11 mouse cellular contexts compared by ENCODE assay signal in genomic region chr5:139141326-139141725, GRCm38 (mm10). TPM values are rescaled to one million over a fixed set of nuclear protein-coding genes. Genes with fewer than 3 reads are reported as not detected.
DNase-seq lines count a peak whose midpoint lies in the region; ATAC-seq and TF ChIP-seq lines count a peak whose summit lies in the region.
"Had no signal": no experiment of that assay in that cellular context is flagged by ENCODE, and none has a peak within 500 bp of the region (broad histone marks: within the 10 kb centered on the region; RNA-seq: fewer than 3 reads in every experiment).

No protein-coding gene starts in this region.

- DNase-seq in hindbrain, postnatal 0 days (ENCODE audit: low spot score), result peak; percentile 64
- peak; percentile 32 for DNase-seq in R1 (ENCODE audit: low read depth, low spot score)
- peak; percentile 75 to 81 for DNase-seq in cerebellum, postnatal 14 days
- DNase-seq in lung, embryonic 14.5 days, result peak; percentile 65
- DNase-seq in layer of hippocampus, adult 9-10 months (ENCODE audit: low spot score), result no peak
- DNase-seq: adrenal gland, postnatal 36 days had no signal

- H3K9me3 ChIP-seq in hindbrain, postnatal 0 days (ENCODE audit: low read length), result no peaks in the 10 kb centered on the region
- no peaks in the 10 kb centered on the region for H3K9me3 ChIP-seq in hindbrain, embryonic 16.5 days (ENCODE audit: control insufficient read depth, low read length)
- H3K9me3 ChIP-seq in lung, embryonic 14.5 days (ENCODE audit: low read depth, low read length), result no peaks in the 10 kb centered on the region
- H3K9me3 ChIP-seq in intestine, embryonic 16.5 days (ENCODE audit: control insufficient read depth, low read length), result no peaks in the 10 kb centered on the region
- H3K9me3 ChIP-seq: midbrain, embryonic 13.5 days had no signal

- no peak for ATAC-seq in hindbrain, postnatal 0 days
- ATAC-seq in hindbrain, embryonic 16.5 days, result no peak
- ATAC-seq in lung, embryonic 14.5 days (ENCODE audit: insufficient read depth), result no peak
- ATAC-seq in intestine, embryonic 16.5 days, result no peak
- ATAC-seq: midbrain, embryonic 13.5 days had no signal

- no peak for TF ChIP-seq CTCF in hindbrain, postnatal 0 days (IDR thresholded peaks at IDR 0.05; ENCODE audit: low read depth)
- TF ChIP-seq CTCF in lung, embryonic 14.5 days (IDR thresholded peaks at IDR 0.05; ENCODE audit: low read depth), result no peak

- no peaks in the 10 kb centered on the region for H3K36me3 ChIP-seq in hindbrain, postnatal 0 days (ENCODE audit: insufficient read depth, low read length)
- H3K36me3 ChIP-seq in hindbrain, embryonic 16.5 days (ENCODE audit: control insufficient read depth, insufficient read depth, low read length), result no peaks in the 10 kb centered on the region
- no peaks in the 10 kb centered on the region for H3K36me3 ChIP-seq in lung, embryonic 14.5 days (ENCODE audit: insufficient read depth)
- H3K36me3 ChIP-seq in intestine, embryonic 16.5 days (ENCODE audit: control insufficient read depth, insufficient read depth, low read length), result no peaks in the 10 kb centered on the region
- H3K36me3 ChIP-seq: G1E; midbrain, embryonic 13.5 days had no signal

- H3K9ac ChIP-seq in hindbrain, postnatal 0 days (replicated peaks; ENCODE audit: low read length), result no peak overlapping the region
- no peak overlapping the region for H3K9ac ChIP-seq in hindbrain, embryonic 16.5 days (ENCODE audit: low read depth, low read length)
- no peak overlapping the region for H3K9ac ChIP-seq in lung, embryonic 14.5 days
- H3K9ac ChIP-seq in intestine, embryonic 16.5 days (ENCODE audit: low read depth, low read length), result no peak overlapping the region
- H3K9ac ChIP-seq: midbrain, embryonic 13.5 days had no signal

- WGBS in hindbrain, postnatal 0 days, result 61% methylated on average over 5 of the region's 5 CpGs
- WGBS in hindbrain, embryonic 16.5 days, result 79% methylated on average over 5 of the region's 5 CpGs
- 43% methylated on average over 5 of the region's 5 CpGs for WGBS in lung, embryonic 14.5 days
- WGBS in intestine, embryonic 16.5 days, result 53% methylated on average over 5 of the region's 5 CpGs

- H3K27ac ChIP-seq in hindbrain, postnatal 0 days, result no peak overlapping the region
- no peak overlapping the region for H3K27ac ChIP-seq in hindbrain, embryonic 16.5 days (ENCODE audit: low read depth, low read length)
- peak overlapping the region; percentile 36; the same call in 1 of the 2 replicates for H3K27ac ChIP-seq in lung, embryonic 14.5 days (ENCODE audit: low read depth)
- no peak overlapping the region for H3K27ac ChIP-seq in intestine, embryonic 16.5 days (ENCODE audit: low read length)
- H3K27ac ChIP-seq: layer of hippocampus, adult 2 months; midbrain, embryonic 13.5 days had no signal

- peaks cover 4% of the 10 kb centered on the region; the same call in 1 of the 2 replicates for H3K4me1 ChIP-seq in hindbrain, postnatal 0 days (ENCODE audit: insufficient read depth, low read length)
- peaks cover 3% of the 10 kb centered on the region for H3K4me1 ChIP-seq in hindbrain, embryonic 16.5 days (ENCODE audit: control insufficient read depth, insufficient read depth, low read depth, low read length)
- peaks cover 8% of the 10 kb centered on the region; the same call in 1 of the 2 replicates for H3K4me1 ChIP-seq in lung, embryonic 14.5 days (ENCODE audit: insufficient read depth)
- H3K4me1 ChIP-seq in intestine, embryonic 16.5 days (ENCODE audit: control insufficient read depth, insufficient read depth, low read length), result peaks cover 12% of the 10 kb centered on the region
- H3K4me1 ChIP-seq: midbrain, embryonic 13.5 days had no signal

- H3K4me3 ChIP-seq in hindbrain, postnatal 0 days (ENCODE audit: low read length), result no peak overlapping the region
- H3K4me3 ChIP-seq in hindbrain, embryonic 16.5 days (ENCODE audit: low read length), result no peak overlapping the region
- no peak overlapping the region for H3K4me3 ChIP-seq in lung, embryonic 14.5 days (ENCODE audit: low read depth, low read length)
- no peak overlapping the region for H3K4me3 ChIP-seq in intestine, embryonic 16.5 days (ENCODE audit: low read length)
- H3K4me3 ChIP-seq: layer of hippocampus, adult 2 months; midbrain, embryonic 13.5 days had no signal

- H3K27me3 ChIP-seq in hindbrain, postnatal 0 days (ENCODE audit: insufficient read depth, low read length), result no peaks in the 10 kb centered on the region
- no peaks in the 10 kb centered on the region for H3K27me3 ChIP-seq in hindbrain, embryonic 16.5 days (replicated peaks; ENCODE audit: control insufficient read depth, insufficient read depth, low read length)
- no peaks in the 10 kb centered on the region for H3K27me3 ChIP-seq in lung, embryonic 14.5 days (ENCODE audit: insufficient read depth, low read length)
- no peaks in the 10 kb centered on the region for H3K27me3 ChIP-seq in intestine, embryonic 16.5 days (replicated peaks; ENCODE audit: control insufficient read depth, insufficient read depth, low read length)
- H3K27me3 ChIP-seq: midbrain, embryonic 13.5 days had no signal

- H3K4me2 ChIP-seq in hindbrain, postnatal 0 days (ENCODE audit: low read depth, low read length), result no peak overlapping the region
- no peak overlapping the region for H3K4me2 ChIP-seq in hindbrain, embryonic 16.5 days (ENCODE audit: low read length)
- H3K4me2 ChIP-seq in lung, embryonic 14.5 days, result no peak overlapping the region
- H3K4me2 ChIP-seq in intestine, embryonic 16.5 days (ENCODE audit: low read depth, low read length), result no peak overlapping the region
- H3K4me2 ChIP-seq: midbrain, embryonic 13.5 days had no signal

RNA-seq across cellular contexts. Expression of gene Prkar1b, which starts 8.5 kb away (rescaled TPM):
- 264 and 274 TPM in 2 replicates for total RNA-seq in hindbrain, postnatal 0 days (2014; rRNA removed)
- 297 and 322 TPM in 2 replicates for polyA plus RNA-seq in hindbrain, postnatal 0 days (2015; fragmentation: Nextera tagmentation; extraction: Ambion mirVana)
- polyA plus RNA-seq in hindbrain, embryonic 16.5 days (2015; fragmentation: Nextera tagmentation; extraction: Ambion mirVana), result 332 and 333 TPM in 2 replicates
- 12.0 and 13.5 TPM in 2 replicates for polyA plus RNA-seq in lung, embryonic 14.5 days (2014; fragmentation: Nextera tagmentation; extraction: Ambion mirVana)
- polyA plus RNA-seq in intestine, embryonic 16.5 days (2015; fragmentation: Nextera tagmentation; extraction: Ambion mirVana), result 22.7 and 23.6 TPM in 2 replicates
- polyA plus RNA-seq: G1E had no signal

RNA-seq across cellular contexts. Expression of gene Dnaaf5, which starts 8.7 kb away (rescaled TPM):
- total RNA-seq in hindbrain, postnatal 0 days (2014; rRNA removed), result 12.8 and 16.3 TPM in 2 replicates
- polyA plus RNA-seq in hindbrain, postnatal 0 days (2015; fragmentation: Nextera tagmentation; extraction: Ambion mirVana), result 1.8 and 2.2 TPM in 2 replicates
- 2.6 and 5.1 TPM in 2 replicates for polyA plus RNA-seq in hindbrain, embryonic 16.5 days (2015; fragmentation: Nextera tagmentation; extraction: Ambion mirVana)
- polyA plus RNA-seq in lung, embryonic 14.5 days (2014; fragmentation: Nextera tagmentation; extraction: Ambion mirVana), result 8.6 and 9.0 TPM in 2 replicates
- 2.4 and 4.7 TPM in 2 replicates for polyA plus RNA-seq in intestine, embryonic 16.5 days (2015; fragmentation: Nextera tagmentation; extraction: Ambion mirVana)

RNA-seq across cellular contexts. Expression of gene Sun1, which starts 59.1 kb away (rescaled TPM):
- total RNA-seq in hindbrain, postnatal 0 days (2014; rRNA removed), result 52.7 and 78.5 TPM in 2 replicates
- 33.9 and 36.2 TPM in 2 replicates for polyA plus RNA-seq in hindbrain, postnatal 0 days (2015; fragmentation: Nextera tagmentation; extraction: Ambion mirVana)
- 40.9 and 44.7 TPM in 2 replicates for polyA plus RNA-seq in hindbrain, embryonic 16.5 days (2015; fragmentation: Nextera tagmentation; extraction: Ambion mirVana)
- polyA plus RNA-seq in lung, embryonic 14.5 days (2014; fragmentation: Nextera tagmentation; extraction: Ambion mirVana), result 53.3 and 57.7 TPM in 2 replicates
- 36.6 and 38.8 TPM in 2 replicates for polyA plus RNA-seq in intestine, embryonic 16.5 days (2015; fragmentation: Nextera tagmentation; extraction: Ambion mirVana)

Comparison
In these comparisons a context has a peak if more than half of its experiments do, and no peak if none do; other contexts are left out.
1. RNA of gene Prkar1b, which starts 8.5 kb away (polyA plus RNA-seq): 332 to 333 TPM in hindbrain, embryonic 16.5 days and 297 to 322 TPM in hindbrain, postnatal 0 days; 22.7 to 23.6 TPM in intestine, embryonic 16.5 days and 12.0 to 13.5 TPM in lung, embryonic 14.5 days; every median in the first group is over 10 times any median in the second.